Mouse (Mus musculus): ENCODE results near the gene Znfx1.

DNA sequence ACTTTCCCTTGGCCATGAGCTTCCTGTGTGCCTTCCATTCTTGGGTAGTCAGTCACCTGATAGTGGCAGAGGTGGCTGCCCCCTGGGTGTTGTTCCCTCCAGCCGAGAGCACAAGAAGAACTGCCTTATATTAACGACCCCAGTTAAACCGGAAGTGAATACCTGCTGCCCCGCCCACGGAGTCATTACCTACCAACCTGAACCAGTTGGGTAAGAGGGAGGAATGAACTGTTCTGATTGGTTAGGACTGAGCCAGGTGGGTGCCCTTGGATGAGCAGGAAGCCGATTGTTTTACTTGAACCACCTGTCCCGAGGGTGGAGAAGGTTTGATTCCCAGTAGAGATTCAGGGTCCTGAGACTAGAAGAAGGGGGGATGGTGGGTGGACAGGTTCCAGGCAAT lies 15.7 kb upstream of the Znfx1 start:
- TF ChIP-seq POLR2A (IDR thresholded peaks at IDR 0.05; ENCODE audit: borderline replicate concordance, control insufficient read depth, low read depth, low read length) (no peak), CTCF (IDR thresholded peaks at IDR 0.05; ENCODE audit: control insufficient read depth, insufficient read depth, low read length) (no peak)
